Mouse (Mus musculus) cerebellum, adult 2 months (tissue): Measurements from ENCODE around the gene Fstl1. TPM values are rescaled to one million over a fixed set of nuclear protein-coding genes. Genes with fewer than 3 reads are reported as not detected.

ENCODE experiments used
- DNase-seq, 2 experiments: peaks; one replicate each; pipeline ENCODE4 v3.0.0; 2021
- H3K27ac ChIP-seq: fragments of 200-500 bp; 2 replicates; pipeline ENCODE4 v1.5.1; 2012; ENCODE audit warnings: low read length, control low read depth, inconsistent platforms; ENCODE audit not compliant: insufficient read depth
- H3K27me3 ChIP-seq: fragments of 200-500 bp; 2 replicates; pipeline ENCODE4 v1.6.1; 2012; ENCODE audit warnings: inconsistent platforms, mild to moderate bottlenecking, low read length, moderate library complexity; ENCODE audit not compliant: control insufficient read depth, insufficient read depth
- H3K4me1 ChIP-seq: fragments of 200-500 bp; 2 replicates; pipeline ENCODE4 v1.6.1; 2011; ENCODE audit warnings: low read length; ENCODE audit not compliant: control insufficient read depth, insufficient read depth
- H3K4me3 ChIP-seq: fragments of 200-500 bp; replicated peaks from 2 replicates; pipeline ENCODE3; 2011; ENCODE audit warnings: mild to moderate bottlenecking, low read depth, low read length, control low read depth; ENCODE audit not compliant: insufficient read depth
- CTCF ChIP-seq: fragments of 200-500 bp; IDR thresholded peaks from 2 replicates; pipeline ENCODE4 v1.5.1; 2011; ENCODE audit warnings: low read depth, mild to moderate bottlenecking, control low read depth, low read length, moderate library complexity, borderline replicate concordance; ENCODE audit not compliant: insufficient read depth
- POLR2A ChIP-seq: fragments of 200-500 bp; IDR thresholded peaks from 2 replicates; pipeline ENCODE4 v1.6.1; 2011; ENCODE audit warnings: low read length, control low read depth, borderline replicate concordance; ENCODE audit not compliant: insufficient read depth
- WGBS: fragments of 180-500 bp; shearing (Covaris S2); methylation state at CpG from one replicate; pipeline ENCODE4 v1.1.7; 2018; 5-methylcytosine and 5-hydroxymethylcytosine counted together
- polyA plus RNA-seq: library from polyadenylated mRNA; depleted of rRNA; stranded (reverse); fragments of >200 nt; gene quantifications from 2 replicates; pipeline ENCODE4 v1.2.3, GENCODE M21; 2012

Fstl1 gene
- polyA plus RNA-seq, 1 experiment = 35.2 TPM

DNA sequence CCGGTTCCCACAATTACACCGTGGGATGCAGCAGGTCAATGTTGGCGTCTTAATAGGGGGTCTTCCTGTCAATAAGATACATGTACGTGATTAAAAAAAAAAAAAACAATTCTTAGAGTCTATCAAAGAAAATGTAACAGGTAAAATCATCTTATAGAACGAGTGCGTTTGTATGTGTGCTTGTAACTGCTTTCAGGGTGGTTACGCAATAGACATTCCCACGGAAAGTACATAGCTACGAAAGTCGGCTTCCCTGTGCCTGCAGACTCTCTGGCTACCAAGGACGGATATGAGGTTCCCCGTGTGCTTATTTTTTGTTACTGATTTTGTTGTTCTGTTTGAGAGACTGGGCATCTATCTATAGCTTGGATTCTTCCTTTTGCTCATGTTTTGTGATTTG is 67.1 kb downstream of the Fstl1 start:
- H3K4me1 ChIP-seq = no peaks in the 10 kb centered on the region
- no peak overlapping the region for H3K27ac ChIP-seq
- H3K4me3 ChIP-seq = no peak overlapping the region
- WGBS = 89% methylated on average over 12 of the region's 12 CpGs
- DNase-seq = no peak
- TF ChIP-seq CTCF (no peak), POLR2A (no peak)
- H3K27me3 ChIP-seq = no peaks in the 10 kb centered on the region

DNA sequence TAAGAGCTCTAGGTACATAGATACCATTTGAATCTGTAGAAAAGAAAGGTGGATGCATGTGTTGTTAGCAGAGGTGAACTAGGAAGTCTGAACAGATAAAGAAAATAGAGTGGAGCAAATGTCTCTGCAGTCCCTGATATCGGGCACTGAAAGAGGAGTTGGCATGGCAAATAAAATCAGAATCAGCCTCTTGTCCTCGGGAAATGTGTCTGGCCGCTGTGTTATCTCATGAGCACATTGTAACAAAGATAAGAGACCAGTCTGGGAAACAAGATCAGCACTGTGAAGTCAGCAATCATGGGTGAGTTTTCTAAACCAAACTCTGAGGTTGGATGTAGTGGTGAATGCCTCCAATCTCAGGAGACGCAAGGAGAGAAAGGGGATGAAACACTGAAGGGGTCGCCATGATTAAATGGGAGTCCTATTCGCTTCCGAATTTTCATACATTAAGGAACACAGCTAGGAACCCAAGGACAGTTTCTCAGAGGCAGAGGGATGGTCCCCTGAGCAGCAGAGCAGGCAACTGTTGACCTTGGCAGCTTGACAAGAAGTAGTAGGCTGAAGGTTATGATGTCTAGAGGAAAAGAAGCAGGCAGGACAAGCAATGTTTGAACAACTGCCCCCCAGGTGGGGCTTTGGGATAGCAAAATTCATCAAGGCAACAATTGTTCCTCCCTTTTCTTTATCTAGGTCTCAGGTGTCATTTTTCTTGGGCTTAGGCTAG is 68.7 kb downstream of the Fstl1 start:
- 84% methylated on average over 7 of the region's 7 CpGs for WGBS
- DNase-seq = no peak
- Histone ChIP-seq H3K27ac (no peak overlapping the region), H3K27me3 (no peaks in the 10 kb centered on the region), H3K4me1 (no peaks in the 10 kb centered on the region), H3K4me3 (no peak overlapping the region)
- TF ChIP-seq CTCF (no peak), POLR2A (no peak)

DNA sequence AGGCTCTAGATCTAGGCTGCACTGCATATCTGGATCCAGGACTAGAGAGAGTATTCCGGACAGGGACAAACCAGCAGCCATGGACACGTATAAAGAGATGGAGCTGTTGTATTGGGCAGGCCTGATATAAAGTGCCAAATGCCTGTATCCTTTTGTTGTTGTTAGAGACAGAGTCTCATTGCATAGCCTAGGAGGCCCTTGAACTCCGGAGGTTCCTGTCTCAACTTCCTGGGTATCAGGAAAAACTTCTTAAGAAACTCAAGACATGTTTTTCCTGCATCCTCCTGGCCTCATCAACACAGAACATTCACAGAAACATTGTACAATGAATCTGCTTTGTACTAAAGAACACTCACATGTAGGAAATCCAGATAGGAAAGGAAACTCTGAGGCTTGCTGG is 70.4 kb downstream of the Fstl1 start:
- 93% methylated on average over 3 of the region's 3 CpGs for WGBS
- H3K27ac ChIP-seq = no peak overlapping the region
- TF ChIP-seq POLR2A = no peak
- TF ChIP-seq CTCF = no peak
- no peaks in the 10 kb centered on the region for H3K27me3 ChIP-seq
- H3K4me1 ChIP-seq = no peaks in the 10 kb centered on the region
- no peak for DNase-seq
- no peak overlapping the region for H3K4me3 ChIP-seq

GRCm38 (mm10) chr16:37851366-37851765 is 74.7 kb downstream of the Fstl1 start:
- H3K27ac ChIP-seq = no peak overlapping the region

GRCm38 (mm10) chr16:37853279-37853678 is 76.6 kb downstream of the Fstl1 start:
- TF ChIP-seq CTCF (no peak), POLR2A (no peak)
- WGBS = 21% methylated on average over 9 of the region's 9 CpGs
- no peak for DNase-seq
- no peak overlapping the region for H3K4me3 ChIP-seq
- H3K27ac ChIP-seq = no peak overlapping the region
- no peaks in the 10 kb centered on the region for H3K27me3 ChIP-seq
- H3K4me1 ChIP-seq = peaks cover 3% of the 10 kb centered on the region; the same call in 1 of the 2 replicates

More at GRCm38 (mm10) chr16:37851366-37851765, 74.7 kb downstream of the Fstl1 start:
- Histone ChIP-seq H3K4me1 (peaks cover 3% of the 10 kb centered on the region; the same call in 1 of the 2 replicates), H3K4me3 (no peak overlapping the region), H3K27me3 (no peaks in the 10 kb centered on the region)
- DNase-seq = no peak
- WGBS = 74% methylated on average over 5 of the region's 5 CpGs
- TF ChIP-seq CTCF (no peak), POLR2A (no peak)

DNA sequence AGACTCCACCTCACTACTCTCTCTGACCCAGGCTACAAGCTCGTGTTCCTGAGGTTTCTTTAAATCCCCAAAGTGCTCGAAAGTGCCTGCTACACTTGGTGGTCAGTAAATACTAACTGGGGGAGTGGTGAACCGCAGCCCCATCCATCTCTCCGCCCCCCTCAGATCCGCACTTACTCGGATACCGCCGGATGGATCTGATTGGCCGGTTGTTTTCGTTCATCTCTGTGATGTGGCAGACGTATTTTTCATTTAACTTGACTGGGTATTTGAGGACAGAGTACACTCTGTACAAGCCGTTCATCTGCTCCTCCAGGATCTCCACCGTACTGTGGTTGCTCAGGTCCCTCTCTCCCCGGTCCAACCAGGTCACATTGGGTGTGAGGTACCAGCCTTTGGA is 77.4 kb downstream of the Fstl1 start:
- Histone ChIP-seq H3K27ac (no peak overlapping the region), H3K4me3 (no peak overlapping the region), H3K27me3 (no peaks in the 10 kb centered on the region), H3K4me1 (peaks cover 3% of the 10 kb centered on the region; the same call in 1 of the 2 replicates)
- TF ChIP-seq POLR2A = no peak
- no peak for TF ChIP-seq CTCF
- 86% methylated on average over 14 of the region's 14 CpGs for WGBS
- DNase-seq = no peak

DNA sequence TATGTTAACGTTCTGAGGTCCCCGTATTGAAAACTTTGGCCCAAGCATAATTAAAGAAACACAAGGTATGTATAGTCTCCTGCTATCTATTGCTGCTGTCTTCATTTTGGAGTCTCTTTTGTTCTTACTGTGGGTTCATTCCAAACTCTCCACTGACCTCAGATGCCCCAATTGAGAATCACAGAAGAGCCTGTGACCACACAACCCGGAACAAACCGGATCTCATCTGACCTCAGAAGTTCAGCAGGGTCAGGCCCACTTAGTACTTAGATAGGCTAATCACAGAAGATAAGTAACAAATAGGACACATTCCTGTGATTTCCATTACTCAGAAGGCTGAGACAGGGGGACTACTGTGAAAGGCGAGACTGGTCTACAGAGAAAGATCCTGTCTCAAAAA is 77.9 kb downstream of the Fstl1 start:
- Histone ChIP-seq H3K27me3 (no peaks in the 10 kb centered on the region), H3K4me1 (peaks cover 3% of the 10 kb centered on the region; the same call in 1 of the 2 replicates), H3K4me3 (no peak overlapping the region), H3K27ac (no peak overlapping the region)
- WGBS = 93% methylated on average over 5 of the region's 5 CpGs
- DNase-seq = no peak
- TF ChIP-seq CTCF = no peak
- no peak for TF ChIP-seq POLR2A

DNA sequence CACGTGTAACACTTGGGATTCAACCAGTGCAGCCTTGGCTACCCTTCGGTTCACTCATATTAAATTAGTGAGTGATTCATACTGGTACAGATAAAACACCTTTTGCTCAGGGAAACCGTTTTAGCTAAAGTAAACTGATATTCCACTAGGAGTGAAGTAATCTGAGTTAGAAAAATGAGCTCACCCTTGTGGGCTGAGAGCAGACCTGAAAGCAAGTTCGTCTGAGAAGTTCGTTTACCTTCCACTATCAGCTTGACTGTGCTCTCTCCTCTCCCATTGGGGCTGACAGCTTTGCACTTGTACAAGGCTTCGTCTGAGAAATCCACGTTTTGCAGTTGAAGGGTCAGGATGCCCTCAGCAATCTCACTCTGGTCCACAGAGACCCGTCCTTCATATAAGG is 78.9 kb downstream of the Fstl1 start:
- peaks cover 3% of the 10 kb centered on the region; the same call in 1 of the 2 replicates for H3K4me1 ChIP-seq
- H3K4me3 ChIP-seq = no peak overlapping the region
- H3K27ac ChIP-seq = no peak overlapping the region
- no peak for TF ChIP-seq CTCF
- no peak for TF ChIP-seq POLR2A
- 93% methylated on average over 8 of the region's 8 CpGs for WGBS
- no peaks in the 10 kb centered on the region for H3K27me3 ChIP-seq
- no peak for DNase-seq

GRCm38 (mm10) chr16:37856327-37856726 is 79.7 kb downstream of the Fstl1 start:
- H3K27ac ChIP-seq = no peak overlapping the region
- no peaks in the 10 kb centered on the region for H3K27me3 ChIP-seq
- H3K4me3 ChIP-seq = no peak overlapping the region
- TF ChIP-seq POLR2A (no peak), CTCF (no peak)
- DNase-seq = peak in 1 of 2 experiments; percentile 45
- peaks cover 3% of the 10 kb centered on the region; the same call in 1 of the 2 replicates for H3K4me1 ChIP-seq
- WGBS = 41% methylated on average over 3 of the region's 3 CpGs
